Mouse (Mus musculus): Measurements from ENCODE around the gene Rab33a. TPM values are rescaled to one million over a fixed set of nuclear protein-coding genes. Genes with fewer than 3 reads are reported as not detected.

The Rab33a gene
- polyA plus RNA-seq (2014; fragmentation: Nextera tagmentation; extraction: Ambion mirVana), result 86.7 and 113 TPM in 2 replicates

DNA sequence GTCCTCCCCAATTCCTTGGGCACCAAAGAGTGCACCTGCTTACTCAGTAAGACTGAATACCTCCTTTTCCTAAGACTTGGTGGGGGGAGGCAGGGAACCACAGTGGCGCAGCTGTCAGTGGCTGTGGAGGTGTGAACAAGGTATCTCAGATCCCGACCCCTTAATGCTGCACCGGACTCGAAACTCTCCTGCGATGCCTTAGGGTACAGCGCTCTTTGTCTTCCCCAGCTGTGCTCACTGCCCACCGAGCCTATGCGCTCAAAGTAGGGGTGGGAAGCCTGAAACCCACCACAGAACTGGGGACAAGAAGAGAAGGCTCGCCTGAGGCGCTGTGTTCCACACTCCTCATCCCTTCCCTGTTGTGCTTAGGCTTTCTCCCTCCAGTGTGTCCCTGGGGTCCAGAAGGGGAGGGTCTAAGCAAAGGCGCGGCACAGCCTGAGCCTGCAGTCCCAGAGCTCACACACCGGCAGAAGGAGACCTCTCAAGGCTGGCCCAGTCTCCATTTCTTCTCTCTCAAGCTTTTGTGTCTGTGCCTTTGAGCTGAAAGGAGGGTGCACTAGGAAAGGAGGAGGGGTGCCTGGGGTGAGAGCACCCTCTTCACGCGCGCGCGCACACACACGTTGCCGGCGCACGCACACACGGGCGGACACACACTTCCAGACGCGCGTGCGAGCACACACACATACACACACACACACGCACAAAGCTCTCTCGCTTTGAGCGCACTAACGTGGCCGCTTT, at the start of gene Rab33a:
Gene Rab33a (plus strand): TSS at position 478 of the 741 bp plus-strand sequence.
- H3K4me1 ChIP-seq (ENCODE audit: control insufficient read depth, insufficient read depth, low read length), result 0 out of 2 replicates have a peak, but pooled peaks cover 7% of the 10 kb centered on the region
- DNase-seq, result peak; percentile 77
- 27% methylated on average over 33 of the region's 33 CpGs for WGBS
- H3K36me3 ChIP-seq (ENCODE audit: control insufficient read depth, insufficient read depth, low read length), result no peaks in the 10 kb centered on the region
- peak within 1 kb of the TSS; percentile 71 for H3K4me2 ChIP-seq (ENCODE audit: low read length)
- H3K9ac ChIP-seq (replicated peaks; ENCODE audit: low read length), result peak within 1 kb of the TSS; percentile 71
- peak; percentile 80 for ATAC-seq (ENCODE audit: low FRiP score, low TSS enrichment)
- no peaks in the 10 kb centered on the region for H3K27me3 ChIP-seq (ENCODE audit: control insufficient read depth, insufficient read depth, low read length)
- H3K4me3 ChIP-seq (replicated peaks; ENCODE audit: low read depth, low read length), result peak within 1 kb of the TSS; percentile 48
- peak within 1 kb of the TSS; percentile 95 for H3K27ac ChIP-seq (replicated peaks; ENCODE audit: low read depth, low read length)
- no peaks in the 10 kb centered on the region for H3K9me3 ChIP-seq (ENCODE audit: control insufficient read depth, low read length)

DNA sequence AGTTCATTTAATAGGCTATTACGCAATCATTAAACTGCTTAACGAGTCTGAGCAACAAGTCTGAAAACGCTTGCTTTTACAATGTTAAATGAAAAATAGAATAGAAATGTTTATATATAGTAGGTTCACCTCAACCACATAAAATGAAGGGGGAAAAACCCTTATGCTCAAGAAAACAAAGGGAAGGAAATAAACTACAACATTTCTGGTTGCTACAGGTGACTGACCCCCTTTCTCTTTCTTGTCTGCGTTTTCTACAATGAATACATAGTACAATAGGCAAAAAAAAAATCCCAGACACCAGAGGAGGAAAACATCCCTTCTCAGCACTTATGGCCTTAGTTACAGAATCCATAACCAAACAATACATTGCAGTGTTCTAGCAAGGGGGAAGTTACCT, 38.0 kb upstream of the Rab33a start:
- peaks cover 36% of the 10 kb centered on the region for H3K36me3 ChIP-seq (ENCODE audit: control insufficient read depth, insufficient read depth, low read length)
- DNase-seq (no peak), ATAC-seq (ENCODE audit: low FRiP score, low TSS enrichment) (no peak)
- no peak overlapping the region for H3K4me3 ChIP-seq (replicated peaks; ENCODE audit: low read depth, low read length)
- H3K4me2 ChIP-seq (ENCODE audit: low read length), result no peak overlapping the region
- H3K9me3 ChIP-seq (ENCODE audit: control insufficient read depth, low read length), result no peaks in the 10 kb centered on the region
- WGBS, result 90% methylated on average over 4 of the region's 4 CpGs
- H3K9ac ChIP-seq (replicated peaks; ENCODE audit: low read length), result no peak overlapping the region
- no peaks in the 10 kb centered on the region for H3K4me1 ChIP-seq (ENCODE audit: control insufficient read depth, insufficient read depth, low read length)
- H3K27ac ChIP-seq (replicated peaks; ENCODE audit: low read depth, low read length), result no peak overlapping the region
- H3K27me3 ChIP-seq (ENCODE audit: control insufficient read depth, insufficient read depth, low read length), result no peaks in the 10 kb centered on the region

DNA sequence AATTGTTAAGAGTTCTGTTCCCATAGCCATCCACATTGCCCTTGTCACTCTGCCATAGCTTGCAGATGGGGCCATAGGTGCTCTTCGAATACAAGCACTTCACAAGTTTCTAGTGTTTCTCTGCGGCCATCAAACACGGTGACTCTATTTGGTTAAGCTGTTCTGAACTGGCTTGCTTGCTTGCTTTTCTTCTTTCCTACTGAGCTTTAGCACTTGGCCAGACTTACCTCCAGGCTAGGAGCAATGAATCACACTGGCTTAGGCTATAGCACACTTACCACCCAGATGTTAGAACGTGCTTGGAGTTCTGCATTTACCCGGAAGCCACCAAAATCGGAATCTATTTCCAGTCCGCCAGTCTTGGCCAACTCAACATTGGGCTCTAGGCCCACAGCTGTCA, 37.4 kb upstream of the Rab33a start:
- no peaks in the 10 kb centered on the region for H3K27me3 ChIP-seq (ENCODE audit: control insufficient read depth, insufficient read depth, low read length)
- no peak for ATAC-seq (ENCODE audit: low FRiP score, low TSS enrichment)
- no peak overlapping the region for H3K9ac ChIP-seq (replicated peaks; ENCODE audit: low read length)
- no peak overlapping the region for H3K4me3 ChIP-seq (replicated peaks; ENCODE audit: low read depth, low read length)
- no peaks in the 10 kb centered on the region for H3K9me3 ChIP-seq (ENCODE audit: control insufficient read depth, low read length)
- WGBS, result 95% methylated on average over 7 of the region's 7 CpGs
- H3K36me3 ChIP-seq (ENCODE audit: control insufficient read depth, insufficient read depth, low read length), result peaks cover 32% of the 10 kb centered on the region
- H3K4me1 ChIP-seq (ENCODE audit: control insufficient read depth, insufficient read depth, low read length), result no peaks in the 10 kb centered on the region
- H3K27ac ChIP-seq (replicated peaks; ENCODE audit: low read depth, low read length), result no peak overlapping the region
- no peak overlapping the region for H3K4me2 ChIP-seq (ENCODE audit: low read length)
- DNase-seq, result no peak

DNA sequence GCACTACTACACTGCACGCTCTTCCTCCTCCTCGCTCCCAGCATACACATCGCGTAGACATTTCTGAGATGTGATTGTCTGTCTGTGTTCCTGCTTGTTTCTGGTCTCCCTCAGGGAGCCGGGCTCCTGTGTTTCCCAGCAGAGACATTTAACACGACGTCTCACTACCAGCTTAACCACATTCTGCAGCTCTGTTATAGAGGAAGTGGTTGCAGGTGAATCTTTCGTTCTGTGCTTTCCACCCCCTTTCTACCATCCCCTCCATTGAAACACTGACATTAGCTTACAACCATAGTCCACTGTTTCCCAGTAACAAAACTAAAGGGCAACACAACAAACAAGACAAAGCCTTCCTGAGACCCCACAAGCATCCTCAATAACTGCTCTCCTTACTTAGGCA, 25.3 kb upstream of the Rab33a start:
- Histone ChIP-seq H3K27ac (replicated peaks; ENCODE audit: low read depth, low read length) (no peak overlapping the region), H3K4me1 (ENCODE audit: control insufficient read depth, insufficient read depth, low read length) (no peaks in the 10 kb centered on the region), H3K27me3 (ENCODE audit: control insufficient read depth, insufficient read depth, low read length) (no peaks in the 10 kb centered on the region), H3K9me3 (ENCODE audit: control insufficient read depth, low read length) (no peaks in the 10 kb centered on the region), H3K4me2 (ENCODE audit: low read length) (no peak overlapping the region), H3K9ac (replicated peaks; ENCODE audit: low read length) (no peak overlapping the region), H3K4me3 (replicated peaks; ENCODE audit: low read depth, low read length) (no peak overlapping the region), H3K36me3 (ENCODE audit: control insufficient read depth, insufficient read depth, low read length) (0 out of 2 replicates have a peak, but pooled peaks cover 4% of the 10 kb centered on the region)
- ATAC-seq (ENCODE audit: low FRiP score, low TSS enrichment), result no peak
- 94% methylated on average over 8 of the region's 8 CpGs for WGBS
- DNase-seq, result no peak

DNA sequence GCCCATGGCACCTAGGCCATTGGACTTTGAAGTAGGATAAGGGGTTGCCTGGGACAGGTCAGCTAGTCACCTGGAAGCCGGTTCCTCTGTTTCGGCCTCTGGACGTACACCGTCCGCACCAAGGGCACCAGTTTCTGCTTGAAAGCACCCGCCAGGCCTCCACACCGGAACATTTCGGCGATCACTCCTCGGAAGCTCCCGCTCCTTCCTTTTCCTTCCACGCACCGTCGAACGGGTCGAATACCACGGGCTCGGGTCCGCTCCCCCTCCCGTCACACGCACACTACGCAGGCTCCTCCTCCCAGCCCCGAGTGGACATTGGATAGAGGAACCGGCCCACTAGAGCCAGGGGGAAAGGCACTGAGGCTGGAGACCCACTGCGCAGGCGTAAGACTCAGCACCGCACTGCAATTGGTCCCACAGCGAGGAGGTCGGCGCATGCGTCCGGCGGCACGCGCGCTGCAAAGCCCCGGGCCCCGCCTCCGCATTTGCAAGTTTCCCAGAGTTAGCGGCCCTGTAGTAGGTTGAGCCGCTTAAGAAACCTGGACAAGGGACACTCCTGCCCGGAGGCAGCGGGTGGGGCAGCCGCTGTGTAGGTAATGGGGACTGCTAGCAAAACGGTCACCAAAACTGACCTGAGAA, 5.8 kb upstream of the Rab33a start, which contains the start of gene Aifm1:
Gene Aifm1 (minus strand): TSS at position 398 of the 642 bp plus-strand sequence.
- Histone ChIP-seq H3K4me2 (ENCODE audit: low read length) (peak within 1 kb of the TSS; percentile 59), H3K9me3 (ENCODE audit: control insufficient read depth, low read length) (no peaks in the 10 kb centered on the region), H3K27me3 (ENCODE audit: control insufficient read depth, insufficient read depth, low read length) (no peaks in the 10 kb centered on the region), H3K4me3 (replicated peaks; ENCODE audit: low read depth, low read length) (peak within 1 kb of the TSS; percentile 48), H3K4me1 (ENCODE audit: control insufficient read depth, insufficient read depth, low read length) (peaks cover 6% of the 10 kb centered on the region; the same call in 1 of the 2 replicates), H3K27ac (replicated peaks; ENCODE audit: low read depth, low read length) (0 out of 2 replicates have a peak within 1 kb of the TSS, but pooled peaks have one; percentile 45), H3K36me3 (ENCODE audit: control insufficient read depth, insufficient read depth, low read length) (no peaks in the 10 kb centered on the region), H3K9ac (replicated peaks; ENCODE audit: low read length) (peak within 1 kb of the TSS; percentile 44; the same call in 1 of the 2 replicates)
- peak; percentile 94 for DNase-seq
- peak; percentile 97 for ATAC-seq (ENCODE audit: low FRiP score, low TSS enrichment)
- whole genome bisulfite sequencing, result 25% methylated on average over 45 of the region's 45 CpGs

DNA sequence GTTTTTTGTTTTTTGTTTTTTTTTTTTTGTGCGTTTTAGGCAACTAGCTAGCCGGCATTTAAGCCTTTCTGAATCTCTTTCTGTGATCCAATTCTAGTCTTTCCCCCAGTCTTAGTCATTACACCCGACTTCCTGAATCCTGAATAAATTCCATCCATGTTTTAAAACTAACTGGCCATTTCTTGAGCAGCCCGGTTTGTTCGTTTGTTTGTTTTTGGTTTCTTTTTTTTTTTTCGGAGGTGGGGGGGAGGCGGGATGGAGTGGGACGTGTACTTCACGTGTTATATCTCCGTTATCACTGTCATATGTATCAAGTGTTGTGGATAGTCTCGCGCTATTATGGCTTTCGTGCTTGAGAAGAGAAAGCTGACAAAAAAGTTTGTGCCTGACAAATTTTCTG, 5.3 kb upstream of the Rab33a start:
- no peak overlapping the region for H3K9ac ChIP-seq (replicated peaks; ENCODE audit: low read length)
- H3K36me3 ChIP-seq (ENCODE audit: control insufficient read depth, insufficient read depth, low read length), result no peaks in the 10 kb centered on the region
- H3K4me3 ChIP-seq (replicated peaks; ENCODE audit: low read depth, low read length), result peak overlapping the region; percentile 48
- no peaks in the 10 kb centered on the region for H3K9me3 ChIP-seq (ENCODE audit: control insufficient read depth, low read length)
- ATAC-seq (ENCODE audit: low FRiP score, low TSS enrichment), result no peak
- 28% methylated on average over 13 of the region's 13 CpGs for WGBS
- peak overlapping the region; percentile 59 for H3K4me2 ChIP-seq (ENCODE audit: low read length)
- H3K27ac ChIP-seq (replicated peaks; ENCODE audit: low read depth, low read length), result no peak overlapping the region
- no peak for DNase-seq
- H3K27me3 ChIP-seq (ENCODE audit: control insufficient read depth, insufficient read depth, low read length), result no peaks in the 10 kb centered on the region
- peaks cover 6% of the 10 kb centered on the region; the same call in 1 of the 2 replicates for H3K4me1 ChIP-seq (ENCODE audit: control insufficient read depth, insufficient read depth, low read length)

DNA sequence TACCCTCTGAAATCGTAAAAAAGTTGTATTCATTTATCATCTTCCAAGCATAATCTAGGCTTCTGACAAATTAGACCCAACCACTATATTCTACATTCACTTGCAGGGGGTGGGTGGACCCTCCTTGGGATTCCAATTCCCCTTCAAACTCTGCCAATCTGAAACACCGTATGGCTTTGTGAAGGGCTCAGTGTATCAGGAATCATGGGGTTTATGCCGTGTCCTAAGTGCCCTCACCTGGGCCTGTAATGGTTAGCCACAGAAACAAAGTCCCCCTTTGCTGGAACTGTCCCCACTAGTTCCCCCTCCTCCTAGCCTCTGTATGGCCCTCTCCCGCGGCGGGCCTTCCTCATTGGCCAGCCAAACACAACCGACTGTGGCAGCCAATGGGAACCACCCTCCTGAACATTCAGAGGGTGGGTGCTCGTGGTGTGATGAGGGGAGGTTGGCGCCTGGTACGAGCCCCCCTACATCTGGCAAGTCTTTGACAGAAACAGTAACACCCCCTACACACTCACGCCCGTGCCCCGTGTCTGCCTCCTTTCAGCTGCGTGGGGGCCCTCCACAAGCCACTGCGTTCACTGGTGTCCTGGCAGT, 776 bp upstream of the Rab33a start:
- Histone ChIP-seq H3K4me3 (replicated peaks; ENCODE audit: low read depth, low read length) (peak overlapping the region; percentile 48), H3K4me1 (ENCODE audit: control insufficient read depth, insufficient read depth, low read length) (0 out of 2 replicates have a peak, but pooled peaks cover 7% of the 10 kb centered on the region), H3K9ac (replicated peaks; ENCODE audit: low read length) (peak overlapping the region; percentile 71), H3K27ac (replicated peaks; ENCODE audit: low read depth, low read length) (peak overlapping the region; percentile 95), H3K9me3 (ENCODE audit: control insufficient read depth, low read length) (no peaks in the 10 kb centered on the region), H3K27me3 (ENCODE audit: control insufficient read depth, insufficient read depth, low read length) (no peaks in the 10 kb centered on the region), H3K36me3 (ENCODE audit: control insufficient read depth, insufficient read depth, low read length) (no peaks in the 10 kb centered on the region), H3K4me2 (ENCODE audit: low read length) (peak overlapping the region; percentile 71)
- ATAC-seq (ENCODE audit: low FRiP score, low TSS enrichment) (peak; percentile 94), DNase-seq (peak; percentile 87)
- 29% methylated on average over 15 of the region's 15 CpGs for WGBS

DNA sequence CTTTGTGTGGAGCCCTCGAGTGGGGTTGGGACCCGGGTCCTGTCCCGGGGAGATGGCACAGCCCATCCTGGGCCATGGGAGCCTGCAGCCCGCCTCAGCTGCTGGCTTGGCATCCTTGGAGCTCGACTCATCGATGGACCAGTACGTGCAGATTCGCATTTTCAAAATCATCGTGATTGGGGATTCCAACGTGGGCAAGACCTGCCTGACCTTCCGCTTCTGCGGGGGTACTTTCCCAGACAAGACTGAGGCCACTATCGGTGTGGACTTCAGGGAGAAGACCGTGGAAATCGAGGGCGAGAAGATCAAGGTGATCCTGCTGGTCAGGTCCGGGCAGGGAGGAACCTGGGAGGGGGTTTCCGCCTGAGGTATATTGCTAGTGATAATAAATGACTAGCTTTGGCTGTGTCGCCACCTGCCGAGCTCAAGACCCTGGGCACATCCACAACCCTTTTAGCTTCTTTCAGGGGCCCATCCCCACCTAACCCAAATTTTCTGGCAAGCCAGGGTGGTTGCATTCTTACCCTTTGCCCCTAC, 532 bp downstream of the Rab33a start:
- Histone ChIP-seq H3K27me3 (ENCODE audit: control insufficient read depth, insufficient read depth, low read length) (no peaks in the 10 kb centered on the region), H3K4me3 (replicated peaks; ENCODE audit: low read depth, low read length) (peak overlapping the region; percentile 48), H3K4me1 (ENCODE audit: control insufficient read depth, insufficient read depth, low read length) (0 out of 2 replicates have a peak, but pooled peaks cover 7% of the 10 kb centered on the region), H3K4me2 (ENCODE audit: low read length) (peak overlapping the region; percentile 71), H3K9ac (replicated peaks; ENCODE audit: low read length) (peak overlapping the region; percentile 71), H3K36me3 (ENCODE audit: control insufficient read depth, insufficient read depth, low read length) (no peaks in the 10 kb centered on the region), H3K9me3 (ENCODE audit: control insufficient read depth, low read length) (no peaks in the 10 kb centered on the region), H3K27ac (replicated peaks; ENCODE audit: low read depth, low read length) (peak overlapping the region; percentile 95)
- WGBS, result 21% methylated on average over 20 of the region's 20 CpGs
- DNase-seq (peak; percentile 59), ATAC-seq (ENCODE audit: low FRiP score, low TSS enrichment) (no peak)

Measured in midbrain, embryonic 14.5 days (tissue).